Mouse (Mus musculus) G1E-ER4 (cell line): Measurements from ENCODE around the gene Mcrip2. TPM values are rescaled to one million over a fixed set of nuclear protein-coding genes. Genes with fewer than 3 reads are reported as not detected.

Source experiments
- GATA1 ChIP-seq: IDR thresholded peaks from one replicate; pipeline ENCODE4 v1.8.0; 2012; ENCODE audit warnings: low read length, inconsistent platforms
- polyA plus RNA-seq: library from polyadenylated mRNA; stranded (reverse); fragments of >175 nt; gene quantifications from 2 replicates; pipeline ENCODE4 v1.2.3, GENCODE M21; 2012

Gene Mcrip2
- polyA plus RNA-seq, 1 experiment: 225 TPM

GRCm38 (mm10) chr17:25874148-25874720 is 5.7 kb upstream of the Mcrip2 start:
- no peak for TF ChIP-seq GATA1

DNA sequence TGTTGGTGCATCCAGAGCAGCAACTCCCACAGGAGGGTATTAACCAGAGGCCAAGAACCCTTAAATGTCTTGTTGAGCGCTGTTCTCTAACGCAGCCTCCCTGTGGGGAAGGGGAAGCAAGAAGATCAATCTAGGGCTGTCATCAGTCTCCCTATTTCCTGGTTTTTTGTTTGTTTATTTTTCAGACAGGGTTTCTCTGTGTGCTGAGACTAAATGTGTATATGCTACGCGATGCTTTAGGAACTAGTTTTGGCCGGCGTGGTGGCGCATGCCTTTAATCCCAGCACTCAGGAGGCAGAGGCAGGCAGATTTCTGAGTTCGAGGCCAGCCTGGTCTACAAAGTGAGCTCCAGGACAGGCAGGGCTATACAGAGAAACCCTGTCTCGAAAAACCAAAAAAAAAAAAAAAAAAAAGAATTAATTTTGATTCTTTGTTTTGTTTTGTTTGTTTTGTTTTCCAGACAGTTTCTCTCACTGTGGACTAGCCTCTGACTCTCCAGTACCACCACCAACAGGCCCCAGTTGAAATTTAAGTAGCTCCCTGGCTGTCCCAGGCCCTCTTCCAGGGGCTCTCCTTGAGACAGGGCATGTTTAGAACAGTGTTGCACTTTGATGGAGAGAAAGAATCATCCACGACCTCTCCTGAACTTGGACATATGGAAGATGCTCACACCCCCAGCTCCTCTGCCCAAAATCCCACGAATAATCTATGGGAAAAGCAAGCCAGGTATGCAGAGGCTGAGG is 5.0 kb upstream of the Mcrip2 start:
- no peak for TF ChIP-seq GATA1

DNA sequence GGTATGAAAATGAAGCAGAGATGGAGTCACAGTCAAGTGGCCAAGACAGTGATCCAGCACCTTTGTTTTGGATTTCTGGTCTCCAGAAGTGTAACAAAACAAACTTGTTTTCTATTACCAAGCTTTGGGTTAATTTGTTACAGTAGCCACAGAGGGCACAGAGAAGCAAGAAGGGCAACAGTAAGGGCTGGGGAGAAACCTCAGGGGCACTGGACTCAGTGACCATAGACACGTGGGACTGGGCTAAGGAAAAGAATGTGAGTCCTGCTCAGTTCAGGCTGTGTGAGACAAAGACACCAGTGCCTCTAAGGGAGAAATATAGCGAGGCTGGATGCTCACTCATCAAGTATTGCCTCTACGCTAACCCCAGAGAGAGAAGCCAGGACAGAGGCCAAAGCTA is 4.1 kb upstream of the Mcrip2 start:
- TF ChIP-seq GATA1: no peak

GRCm38 (mm10) chr17:25869954-25870353 is 1.4 kb upstream of the Mcrip2 start:
- no peak for TF ChIP-seq GATA1

GRCm38 (mm10) chr17:25869498-25869897 is 934 bp upstream of the Mcrip2 start:
- no peak for TF ChIP-seq GATA1

- no peak for TF ChIP-seq GATA1
These were observed 546 bp downstream of the Mcrip2 start for GRCm38 (mm10) chr17:25867836-25868600.

GRCm38 (mm10) chr17:25867509-25867835 is 1.1 kb downstream of the Mcrip2 start:
- TF ChIP-seq GATA1: no peak

DNA sequence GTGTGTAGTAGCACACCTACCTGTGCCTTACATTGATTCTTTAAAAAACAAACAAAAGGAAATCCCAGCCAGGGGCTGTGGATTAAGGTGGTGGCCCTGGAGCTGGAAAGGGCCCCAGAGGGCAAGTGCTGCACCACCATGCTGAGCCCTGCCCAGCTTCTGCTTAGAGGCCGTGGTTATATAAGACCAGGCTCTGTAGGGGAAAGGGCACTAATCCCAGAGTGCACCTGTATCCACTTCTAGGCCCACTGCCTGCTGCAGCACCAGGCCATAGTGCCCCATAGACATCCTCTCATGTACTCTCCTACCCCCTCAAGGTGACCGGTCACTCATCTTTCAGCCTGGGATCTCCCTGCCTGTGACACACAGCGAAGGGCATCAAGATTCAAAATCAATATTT is 2.4 kb downstream of the Mcrip2 start:
- no peak for TF ChIP-seq GATA1

DNA sequence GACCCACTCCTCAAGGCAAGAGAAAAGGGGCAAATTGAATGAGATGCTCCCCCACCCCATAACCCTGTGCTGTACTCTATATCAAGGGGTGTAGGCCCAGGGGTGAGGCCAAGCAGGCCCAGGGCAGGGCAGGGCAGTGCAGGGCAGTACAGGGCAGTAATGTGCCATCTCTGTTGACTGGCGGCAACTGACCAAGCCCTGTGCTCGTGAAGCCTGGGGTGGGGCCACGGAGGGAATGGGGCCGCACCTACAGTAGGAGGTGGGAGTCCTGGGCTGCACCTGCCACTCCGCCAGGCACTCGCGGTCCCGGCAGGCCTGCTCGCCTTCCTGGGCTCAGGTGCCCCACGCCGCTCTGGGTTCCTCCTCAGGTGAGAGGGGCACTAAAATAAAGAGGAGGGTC is 3.3 kb downstream of the Mcrip2 start:
- no peak for TF ChIP-seq GATA1

GRCm38 (mm10) chr17:25864311-25864710 is 4.3 kb downstream of the Mcrip2 start:
- TF ChIP-seq GATA1: no peak

- TF ChIP-seq GATA1: no peak
These were observed 4.9 kb downstream of the Mcrip2 start for GRCm38 (mm10) chr17:25863681-25864080.

- TF ChIP-seq GATA1: no peak
These were observed 6.6 kb downstream of the Mcrip2 start for GRCm38 (mm10) chr17:25861704-25862612.

- TF ChIP-seq GATA1: no peak
These were observed 7.5 kb downstream of the Mcrip2 start, which contains the start of gene Wdr90 for GRCm38 (mm10) chr17:25860832-25861703. TSS of gene Wdr90 (minus strand) at chr17:25861501.

DNA sequence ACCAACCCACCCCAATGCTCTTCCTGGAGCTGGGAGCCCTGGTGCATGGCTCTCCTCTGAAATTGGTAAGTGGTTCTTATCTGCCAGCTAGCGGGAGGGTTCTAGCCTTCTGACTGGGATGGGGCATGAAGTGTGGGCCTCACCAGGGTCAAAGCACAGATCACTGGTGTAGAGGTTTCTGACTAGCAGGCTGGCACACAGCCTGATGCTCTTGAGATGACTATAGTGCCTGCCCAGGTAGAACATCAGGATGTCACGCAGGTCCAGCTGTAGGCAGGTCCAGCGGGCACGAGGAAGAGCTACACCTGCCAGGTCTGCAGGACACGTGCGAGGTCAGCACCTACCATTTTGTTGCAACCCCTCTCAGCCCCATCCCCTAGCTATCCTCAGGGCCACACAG is 8.3 kb downstream of the Mcrip2 start:
- TF ChIP-seq GATA1: no peak

DNA sequence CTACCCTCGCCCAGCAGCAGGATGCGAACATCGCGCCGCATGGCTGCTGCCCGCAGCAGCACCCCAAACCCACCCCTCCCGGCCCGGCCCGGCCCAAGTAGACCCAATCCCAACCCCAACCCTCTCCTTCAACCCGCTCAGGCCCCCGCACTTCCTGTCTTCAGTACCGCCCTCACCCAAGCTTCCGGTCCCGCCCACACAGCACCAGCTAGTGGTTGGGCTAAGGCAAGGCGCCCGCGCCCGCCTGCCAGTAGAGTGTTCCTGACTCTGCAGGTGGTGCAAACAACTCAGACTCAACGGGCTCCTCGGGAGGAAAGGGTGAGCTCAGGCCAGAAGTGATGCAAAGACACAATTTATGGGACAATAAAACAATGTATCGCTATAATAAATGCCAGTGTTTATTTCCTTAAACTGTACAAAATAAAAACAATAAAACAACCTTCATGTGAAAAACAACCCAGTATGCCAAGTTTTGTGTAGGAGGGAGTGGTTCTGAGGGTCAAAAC is 24.1 kb downstream of the Mcrip2 start, which contains the start of gene Rhot2:
Gene Rhot2, minus strand, starts transcription at position 456 of the 506 bp plus-strand sequence.
- TF ChIP-seq GATA1: no peak
